Mouse (Mus musculus) testis, adult 2 months (tissue): ENCODE measurements around the gene Zmat5. TPM values are rescaled to one million over a fixed set of nuclear protein-coding genes. Genes with fewer than 3 reads are reported as not detected.

Experiments
- H3K27ac ChIP-seq: fragments of 200-500 bp; 2 replicates; pipeline ENCODE4 v1.5.1; 2012; ENCODE audit warnings: low read depth, low read length; ENCODE audit not compliant: control insufficient read depth, insufficient read depth
- H3K27me3 ChIP-seq: fragments of 200-500 bp; 2 replicates; pipeline ENCODE4 v1.6.1; 2012; ENCODE audit warnings: mild to moderate bottlenecking, low read length, moderate library complexity; ENCODE audit not compliant: control insufficient read depth, insufficient read depth
- H3K36me3 ChIP-seq: fragments of 200-500 bp; 2 replicates; pipeline ENCODE4 v1.6.1; 2012; ENCODE audit warnings: mild to moderate bottlenecking, low read length; ENCODE audit not compliant: control insufficient read depth, insufficient read depth
- H3K4me1 ChIP-seq: fragments of 200-500 bp; 2 replicates; pipeline ENCODE4 v1.6.1; 2012; ENCODE audit warnings: low read length; ENCODE audit not compliant: control insufficient read depth, insufficient read depth
- H3K4me3 ChIP-seq: fragments of 200-500 bp; 2 replicates; pipeline ENCODE4 v1.5.1; 2012; ENCODE audit warnings: low read depth, mild to moderate bottlenecking, low read length, moderate library complexity, mixed read lengths; ENCODE audit not compliant: control insufficient read depth
- CTCF ChIP-seq: fragments of 200-500 bp; IDR thresholded peaks from 2 replicates; pipeline ENCODE4 v1.5.1; 2012; ENCODE audit warnings: low read depth, mild to moderate bottlenecking, inconsistent platforms, low read length, moderate library complexity; ENCODE audit not compliant: control insufficient read depth, insufficient read depth, insufficient replicate concordance
- POLR2A ChIP-seq: fragments of 200-500 bp; IDR thresholded peaks from 2 replicates; pipeline ENCODE4 v1.6.1; 2012; ENCODE audit warnings: low read depth, mild to moderate bottlenecking, inconsistent platforms, low read length, moderate library complexity; ENCODE audit not compliant: control insufficient read depth
- polyA plus RNA-seq: library from polyadenylated mRNA; depleted of rRNA; stranded (reverse); fragments of >200 nt; gene quantifications from 2 replicates; pipeline ENCODE4 v1.2.3, GENCODE M21; 2012

Gene Zmat5
- polyA plus RNA-seq, 1 experiment = 27.4 TPM

DNA sequence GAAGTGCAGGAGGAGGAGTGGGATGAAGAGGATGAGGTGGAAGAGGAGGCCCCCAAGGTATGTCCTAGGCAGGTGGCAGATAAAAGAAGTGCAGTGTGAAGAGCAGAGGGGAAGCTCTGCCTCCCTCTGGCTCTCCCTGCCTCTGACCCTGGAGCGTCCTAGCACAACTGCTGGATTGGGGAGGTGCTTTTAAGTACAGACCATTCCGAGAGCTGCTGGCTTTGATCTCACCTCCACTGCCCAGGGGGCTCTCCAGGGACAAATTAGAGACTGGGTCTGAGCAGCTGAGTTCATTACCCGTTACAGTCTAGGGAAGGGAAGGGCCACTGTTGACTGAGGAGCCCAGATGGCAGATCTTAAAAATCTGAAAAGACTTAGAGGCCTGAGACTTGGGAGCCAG is 24.4 kb upstream of the Zmat5 start:
- H3K27ac ChIP-seq = no peak overlapping the region

DNA sequence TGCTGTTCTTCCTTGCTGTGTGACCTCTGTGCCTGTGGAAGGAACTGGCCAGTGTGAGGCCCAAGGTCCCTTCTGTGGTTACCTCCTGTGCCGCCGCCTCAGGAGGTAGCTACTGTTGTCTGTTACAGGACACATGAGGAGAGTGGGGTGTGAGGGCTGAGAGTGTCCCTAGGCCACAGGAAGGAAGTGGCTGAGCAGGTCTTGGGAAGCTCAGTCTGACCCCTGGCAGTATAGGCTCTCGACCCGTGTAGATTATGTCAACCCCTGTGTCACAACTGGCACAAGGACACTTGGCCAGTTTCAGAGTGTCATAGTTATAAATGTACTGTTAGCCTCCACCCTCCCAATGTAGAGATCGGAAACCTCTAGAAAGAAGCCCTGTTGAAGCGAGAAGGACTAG is 21.0 kb upstream of the Zmat5 start:
- TF ChIP-seq POLR2A = no peak
- TF ChIP-seq CTCF = no peak
- Histone ChIP-seq H3K27ac (no peak overlapping the region), H3K36me3 (peaks cover 1% of the 10 kb centered on the region; the same call in 1 of the 2 replicates), H3K4me3 (no peak overlapping the region), H3K4me1 (no peaks in the 10 kb centered on the region), H3K27me3 (no peaks in the 10 kb centered on the region)

More for the DNA sequence above, 24.4 kb upstream of the Zmat5 start:
- no peaks in the 10 kb centered on the region for H3K4me1 ChIP-seq
- no peak overlapping the region for H3K4me3 ChIP-seq
- TF ChIP-seq CTCF = no peak
- no peak for TF ChIP-seq POLR2A
- H3K27me3 ChIP-seq = no peaks in the 10 kb centered on the region
- peaks cover 1% of the 10 kb centered on the region; the same call in 1 of the 2 replicates for H3K36me3 ChIP-seq

DNA sequence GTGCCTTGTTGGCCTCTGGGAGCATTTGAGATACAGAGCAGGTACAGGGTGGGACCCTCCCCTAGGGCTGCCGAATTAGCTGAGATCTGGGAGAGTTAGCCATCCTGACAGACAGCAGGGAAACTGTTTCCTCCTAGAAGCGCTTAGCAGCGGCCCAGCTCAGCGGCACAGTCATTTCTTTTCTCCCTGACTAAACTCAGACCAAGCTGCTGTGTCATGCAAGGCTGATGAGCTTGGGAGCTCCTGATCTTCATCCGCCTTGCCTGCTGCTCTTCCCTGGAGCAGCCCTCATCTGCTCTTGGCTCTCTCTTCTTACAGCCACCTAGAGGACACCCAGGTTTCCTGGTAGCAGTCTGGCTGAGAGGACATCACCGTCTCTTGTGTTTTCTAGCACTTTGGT is 20.3 kb upstream of the Zmat5 start:
- Histone ChIP-seq H3K27ac (no peak overlapping the region), H3K4me3 (no peak overlapping the region), H3K27me3 (no peaks in the 10 kb centered on the region), H3K4me1 (no peaks in the 10 kb centered on the region), H3K36me3 (peaks cover 1% of the 10 kb centered on the region; the same call in 1 of the 2 replicates)
- no peak for TF ChIP-seq POLR2A
- no peak for TF ChIP-seq CTCF

DNA sequence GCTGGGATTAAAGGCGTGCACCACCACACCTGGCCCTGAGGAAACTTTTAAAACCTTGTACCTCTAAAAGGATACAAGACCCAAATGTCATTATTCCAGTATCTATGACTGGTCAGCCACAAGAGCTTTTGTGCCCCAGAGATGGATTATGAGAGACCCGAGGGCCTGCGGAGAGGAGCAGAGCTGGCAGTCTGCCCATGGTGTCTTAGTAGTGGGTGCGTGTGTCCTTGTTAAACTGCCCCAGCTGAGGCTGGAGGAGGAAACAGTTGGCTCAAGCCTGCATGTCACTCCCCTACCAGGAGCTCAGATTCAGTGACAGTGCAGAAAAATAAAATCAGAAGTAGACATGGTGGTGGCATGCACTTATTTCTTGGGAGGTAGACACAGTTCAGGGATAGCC is 19.4 kb upstream of the Zmat5 start:
- no peaks in the 10 kb centered on the region for H3K4me1 ChIP-seq
- no peak overlapping the region for H3K27ac ChIP-seq
- no peaks in the 10 kb centered on the region for H3K27me3 ChIP-seq
- TF ChIP-seq CTCF (no peak), POLR2A (no peak)
- no peak overlapping the region for H3K4me3 ChIP-seq
- H3K36me3 ChIP-seq = peaks cover 1% of the 10 kb centered on the region; the same call in 1 of the 2 replicates

DNA sequence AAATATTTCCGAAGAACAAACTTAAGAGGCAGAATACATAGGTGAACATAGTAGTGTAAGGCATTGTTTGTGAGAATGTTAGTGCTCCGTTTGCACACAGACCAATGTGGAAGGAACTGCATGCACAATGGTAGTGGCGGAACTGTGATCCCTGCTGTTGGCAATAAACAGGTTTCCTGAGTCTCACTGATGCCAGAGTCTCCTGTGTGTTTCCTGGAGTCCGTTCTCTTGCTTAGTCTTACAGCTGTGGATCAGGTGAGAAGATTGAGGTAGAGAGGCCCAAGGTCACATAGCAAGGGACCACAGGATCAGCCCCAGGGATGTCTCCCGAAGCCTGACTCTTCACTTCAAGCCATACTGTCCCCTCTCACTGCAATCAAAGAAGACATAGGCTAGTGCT is 19.0 kb upstream of the Zmat5 start:
- Histone ChIP-seq H3K4me3 (no peak overlapping the region), H3K27ac (no peak overlapping the region), H3K4me1 (no peaks in the 10 kb centered on the region), H3K27me3 (no peaks in the 10 kb centered on the region), H3K36me3 (peaks cover 1% of the 10 kb centered on the region; the same call in 1 of the 2 replicates)
- no peak for TF ChIP-seq CTCF
- TF ChIP-seq POLR2A = no peak

DNA sequence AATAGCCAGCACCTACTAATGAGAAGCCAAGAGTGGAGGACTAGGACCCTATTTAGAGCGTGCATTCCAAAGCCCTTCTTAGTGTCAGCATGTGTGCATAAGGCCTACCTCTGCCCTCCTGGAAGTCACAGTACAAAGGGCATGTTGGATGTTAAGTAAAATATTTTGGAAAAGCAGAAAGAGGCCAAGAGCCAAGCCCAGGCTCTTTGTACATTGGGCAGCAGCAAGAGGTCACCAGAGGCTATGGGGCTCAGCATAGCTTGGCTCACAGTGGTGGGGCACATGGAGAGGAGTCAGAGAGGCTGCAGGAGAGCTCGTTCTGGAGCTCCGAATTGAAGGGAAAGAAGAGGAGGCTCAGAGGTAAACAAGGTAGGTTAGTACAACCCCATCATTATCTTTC is 17.5 kb upstream of the Zmat5 start:
- Histone ChIP-seq H3K4me1 (peaks cover under 1% of the 10 kb centered on the region; the same call in 1 of the 2 replicates), H3K4me3 (no peak overlapping the region), H3K27me3 (no peaks in the 10 kb centered on the region), H3K36me3 (no peaks in the 10 kb centered on the region), H3K27ac (no peak overlapping the region)
- no peak for TF ChIP-seq POLR2A
- TF ChIP-seq CTCF = no peak

DNA sequence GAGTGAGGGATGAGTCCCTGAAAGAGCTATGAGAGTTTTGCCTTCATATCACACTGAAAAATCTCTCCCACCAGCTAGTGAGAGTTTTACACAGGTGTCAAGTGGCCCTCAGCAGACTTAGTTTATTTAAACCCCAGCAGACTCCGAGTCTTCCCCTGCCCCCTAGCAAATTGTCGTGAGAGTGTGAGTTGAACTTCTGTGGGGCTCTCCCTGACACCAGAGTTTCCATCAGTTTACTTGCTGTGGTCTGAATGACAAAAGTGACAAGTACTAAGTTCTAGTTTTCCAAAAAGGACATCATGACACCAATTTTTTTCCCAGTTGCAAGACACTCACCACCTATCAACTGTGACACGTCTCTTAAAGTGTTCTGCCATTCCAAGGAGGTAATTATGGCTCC is 16.6 kb upstream of the Zmat5 start:
- no peaks in the 10 kb centered on the region for H3K36me3 ChIP-seq
- H3K27ac ChIP-seq = no peak overlapping the region
- peaks cover 2% of the 10 kb centered on the region; the same call in 1 of the 2 replicates for H3K4me1 ChIP-seq
- no peak overlapping the region for H3K4me3 ChIP-seq
- no peaks in the 10 kb centered on the region for H3K27me3 ChIP-seq
- no peak for TF ChIP-seq CTCF
- TF ChIP-seq POLR2A = no peak

DNA sequence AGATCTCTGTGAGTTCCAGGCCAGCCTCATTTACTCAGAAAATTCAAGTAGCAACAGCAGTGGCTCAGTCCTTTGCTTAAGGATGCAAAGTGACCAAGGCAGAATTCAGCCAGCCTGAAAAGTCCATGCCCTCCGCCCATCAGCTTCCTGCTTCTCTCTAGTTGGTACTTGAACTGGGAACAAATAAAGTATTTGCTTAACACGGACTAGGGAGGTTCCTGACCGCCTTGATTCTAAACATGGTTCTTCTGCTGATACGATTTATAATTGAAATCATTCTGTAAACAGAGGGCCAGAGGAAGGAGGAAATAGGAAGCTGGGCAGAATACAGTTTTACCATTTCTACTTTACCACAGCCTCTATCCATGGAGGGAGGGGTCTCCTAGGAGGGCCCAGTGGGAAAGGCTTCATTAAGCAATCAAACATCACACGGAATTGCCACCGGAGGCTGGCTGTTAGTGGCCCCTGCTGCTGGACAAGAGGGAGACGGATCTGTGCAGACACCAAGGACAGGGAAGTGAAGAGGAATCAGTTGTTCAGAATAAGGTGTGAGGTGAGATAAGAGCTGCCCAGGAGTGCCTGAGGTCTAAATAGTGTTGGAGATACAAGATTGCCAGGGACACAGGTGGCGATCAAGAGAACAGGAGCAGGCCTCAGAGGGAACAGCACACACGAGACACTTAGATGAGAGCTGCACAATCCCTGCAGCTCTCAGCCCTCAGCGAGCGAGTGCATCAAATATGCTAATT is 15.7 kb upstream of the Zmat5 start:
- peaks cover 2% of the 10 kb centered on the region; the same call in 1 of the 2 replicates for H3K4me1 ChIP-seq
- H3K27ac ChIP-seq = no peak overlapping the region
- no peaks in the 10 kb centered on the region for H3K27me3 ChIP-seq
- no peak for TF ChIP-seq CTCF
- H3K36me3 ChIP-seq = no peaks in the 10 kb centered on the region
- H3K4me3 ChIP-seq = no peak overlapping the region
